Mouse (Mus musculus) intestine, postnatal 0 days (tissue): ENCODE measurements at regions not wholly inside any gene's neighbourhood (a gene's known extent, or its start where the extent isn't known, plus 50 kb on each side); places are given as distances from the start of the nearest gene placed in this dataset.

ENCODE experiments used
- ATAC-seq: fragments of 200-750 bp; cut with Nextera tagmentation; 2 replicates; pipeline ENCODE4 v1.8.0; 2017; ENCODE audit warnings: mild to moderate bottlenecking, moderate TSS enrichment, moderate library complexity
- H3K27ac ChIP-seq: fragments of 300-500 bp; sonication (generic); 2 replicates; pipeline ENCODE4 v1.5.1; 2014; ENCODE audit warnings: mild to moderate bottlenecking, low read depth, low read length, moderate library complexity
- H3K27me3 ChIP-seq: fragments of 300-500 bp; sonication (generic); replicated peaks from 2 replicates; pipeline ENCODE4 v1.6.1; 2014; ENCODE audit warnings: low read length, mixed read lengths; ENCODE audit not compliant: control insufficient read depth, insufficient read depth
- H3K36me3 ChIP-seq: fragments of 300-500 bp; sonication (generic); 2 replicates; pipeline ENCODE4 v1.6.1; 2014; ENCODE audit warnings: mild to moderate bottlenecking, moderate library complexity; ENCODE audit not compliant: control insufficient read depth, insufficient read depth
- H3K4me1 ChIP-seq: fragments of 300-500 bp; sonication (generic); replicated peaks from 2 replicates; pipeline ENCODE4 v1.6.1; 2014; ENCODE audit warnings: antibody characterized with exemption, low read length, mixed read lengths; ENCODE audit not compliant: control insufficient read depth, insufficient read depth
- H3K4me2 ChIP-seq: fragments of 300-500 bp; sonication (generic); replicated peaks from 2 replicates; pipeline ENCODE4 v1.6.1; 2014; ENCODE audit warnings: low read depth, mild to moderate bottlenecking, moderate library complexity
- H3K4me3 ChIP-seq: fragments of 300-500 bp; sonication (generic); 2 replicates; pipeline ENCODE4 v1.5.1; 2014; ENCODE audit warnings: low read depth, low read length
- H3K9ac ChIP-seq: fragments of 300-500 bp; sonication (generic); 2 replicates; pipeline ENCODE4 v1.6.1; 2014; ENCODE audit warnings: mild to moderate bottlenecking, low read depth, low read length
- H3K9me3 ChIP-seq: fragments of 300-500 bp; sonication (generic); 2 replicates; pipeline ENCODE4 v1.6.1; 2016; ENCODE audit warnings: mixed run types; ENCODE audit not compliant: control insufficient read depth
- CTCF ChIP-seq: sonication (generic); IDR thresholded peaks from 2 replicates; pipeline ENCODE4 v1.5.1; 2016; ENCODE audit warnings: low read depth, mild to moderate bottlenecking, control low read depth, antibody characterized with exemption, moderate library complexity
- WGBS: fragments of 180-500 bp; shearing (Covaris S2); extraction: QIAGEN DNeasy Blood & Tissue Kit; methylation state at CpG from one replicate; pipeline ENCODE4 v1.1.7; 2014; 5-methylcytosine and 5-hydroxymethylcytosine counted together

DNA sequence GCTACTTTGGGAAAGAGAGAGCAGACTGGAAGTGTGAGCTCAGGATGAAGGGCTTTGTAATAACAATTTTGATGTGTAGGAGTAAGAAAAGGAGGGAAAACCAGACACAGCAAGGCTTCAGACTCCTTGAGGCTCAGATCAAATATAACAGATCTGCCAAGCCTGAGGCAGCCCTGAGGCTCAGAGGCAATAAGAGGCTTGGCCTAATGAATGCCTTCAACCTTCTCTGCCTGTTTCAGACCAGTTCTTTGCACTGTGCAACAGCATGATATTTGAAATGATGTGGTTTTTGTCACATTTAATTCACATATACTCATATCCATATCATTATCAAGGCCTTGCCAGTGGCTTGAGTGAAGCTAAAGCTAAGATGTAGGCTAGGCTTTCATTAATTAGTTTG lies 425.0 kb downstream of the Nova1 start:
- no peaks in the 10 kb centered on the region for H3K27me3 ChIP-seq
- no peak overlapping the region for H3K9ac ChIP-seq
- ATAC-seq: no peak
- no peaks in the 10 kb centered on the region for H3K9me3 ChIP-seq
- no peaks in the 10 kb centered on the region for H3K4me1 ChIP-seq
- H3K36me3 ChIP-seq: no peaks in the 10 kb centered on the region
- no peak for TF ChIP-seq CTCF
- no peak overlapping the region for H3K4me2 ChIP-seq
- no peak overlapping the region for H3K4me3 ChIP-seq
- H3K27ac ChIP-seq: no peak overlapping the region

DNA sequence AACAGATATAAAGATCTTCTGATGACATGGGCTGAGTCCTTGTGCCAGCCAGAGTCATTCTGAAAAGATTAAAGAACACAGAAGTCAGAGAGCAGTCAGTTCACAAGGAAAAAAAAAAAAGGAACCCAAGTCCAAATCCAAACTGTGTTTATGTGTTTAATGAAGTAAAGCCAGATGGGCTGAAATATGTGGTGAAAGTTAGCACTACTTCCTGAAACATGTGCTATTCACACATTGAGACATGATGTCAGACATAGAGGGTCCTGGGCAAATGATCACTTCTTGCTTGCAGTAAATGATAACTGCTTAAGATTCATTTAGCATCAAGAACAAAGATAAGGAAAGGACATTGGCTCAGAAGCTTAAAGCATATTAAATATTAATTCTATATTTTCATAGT lies 439.8 kb downstream of the Nova1 start:
- no peak overlapping the region for H3K4me3 ChIP-seq
- no peak overlapping the region for H3K9ac ChIP-seq
- ATAC-seq: no peak
- H3K4me1 ChIP-seq: no peaks in the 10 kb centered on the region
- H3K27ac ChIP-seq: no peak overlapping the region
- H3K4me2 ChIP-seq: no peak overlapping the region
- H3K9me3 ChIP-seq: no peaks in the 10 kb centered on the region
- TF ChIP-seq CTCF: no peak
- H3K27me3 ChIP-seq: no peaks in the 10 kb centered on the region
- no peaks in the 10 kb centered on the region for H3K36me3 ChIP-seq

DNA sequence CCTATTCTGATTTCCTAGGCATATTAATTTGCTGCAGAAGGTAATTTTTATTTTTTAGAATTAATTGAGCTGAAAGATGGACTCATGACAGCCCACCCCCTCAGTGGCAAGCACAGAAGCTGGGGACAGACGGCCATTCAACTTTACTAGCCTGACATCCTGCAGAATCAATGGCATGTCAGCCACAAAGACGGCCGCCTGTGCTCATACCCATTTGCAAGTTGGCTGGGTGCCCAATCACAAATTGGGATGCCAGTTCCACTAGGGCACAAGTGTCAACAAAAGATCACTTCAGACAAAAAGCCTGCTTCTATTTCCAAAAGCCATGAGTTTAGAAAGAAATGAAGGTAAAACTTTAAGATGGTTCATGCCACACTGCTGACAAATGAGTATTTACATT lies 447.0 kb downstream of the Nova1 start:
- Histone ChIP-seq H3K9me3 (no peaks in the 10 kb centered on the region), H3K4me1 (no peaks in the 10 kb centered on the region), H3K27me3 (no peaks in the 10 kb centered on the region), H3K4me3 (no peak overlapping the region), H3K4me2 (no peak overlapping the region), H3K9ac (no peak overlapping the region), H3K36me3 (no peaks in the 10 kb centered on the region), H3K27ac (no peak overlapping the region)
- 64% methylated on average over 3 of the region's 3 CpGs for WGBS
- ATAC-seq: no peak
- no peak for TF ChIP-seq CTCF

DNA sequence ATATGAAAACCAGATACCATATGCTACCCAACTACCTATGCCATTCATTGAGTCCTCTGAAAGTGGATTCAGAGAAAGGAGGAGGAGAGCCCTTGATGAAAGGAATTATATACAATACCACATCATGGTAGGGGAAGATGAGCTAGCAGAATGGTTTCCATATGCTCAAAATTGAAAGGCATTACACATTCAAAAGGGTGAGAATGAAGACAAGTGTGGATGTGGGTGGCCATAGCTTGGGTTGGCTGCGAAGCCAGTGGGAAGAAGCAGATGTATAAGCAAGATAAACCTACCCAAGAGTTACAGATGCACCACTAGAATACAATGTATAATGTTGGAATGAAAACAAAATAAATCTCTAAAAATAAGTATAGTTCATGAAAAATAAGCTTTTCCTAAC lies 485.4 kb downstream of the Nova1 start:
- no peak for ATAC-seq
- TF ChIP-seq CTCF: no peak
- 81% methylated on average over 1 of the region's 1 CpGs for WGBS

DNA sequence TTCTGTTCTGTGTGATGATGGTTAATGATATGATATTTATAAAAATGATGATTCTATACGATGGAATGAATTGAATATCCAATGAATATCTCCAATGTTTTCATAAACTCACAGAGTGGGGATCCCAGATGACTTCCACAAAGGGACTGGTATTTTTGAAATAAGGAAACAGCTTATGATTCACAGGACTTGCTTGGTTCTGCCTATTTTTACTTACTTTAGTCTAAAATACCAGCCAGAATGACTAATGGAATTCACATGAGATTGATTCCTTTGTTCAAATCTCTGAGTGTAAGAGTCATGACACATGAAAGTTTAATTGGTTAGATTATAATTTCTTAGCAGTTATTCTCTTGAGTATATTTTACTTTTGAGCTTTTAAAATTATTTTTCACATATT lies 490.9 kb downstream of the Nova1 start:
- no peak overlapping the region for H3K4me3 ChIP-seq
- ATAC-seq: no peak
- no peaks in the 10 kb centered on the region for H3K9me3 ChIP-seq
- no peaks in the 10 kb centered on the region for H3K4me1 ChIP-seq
- no peak for TF ChIP-seq CTCF
- no peak overlapping the region for H3K27ac ChIP-seq
- no peaks in the 10 kb centered on the region for H3K36me3 ChIP-seq
- H3K27me3 ChIP-seq: no peaks in the 10 kb centered on the region
- no peak overlapping the region for H3K4me2 ChIP-seq
- 65% methylated on average over 1 of the region's 1 CpGs for WGBS
- no peak overlapping the region for H3K9ac ChIP-seq

More for the DNA sequence above, 485.4 kb downstream of the Nova1 start:
- Histone ChIP-seq H3K4me2 (no peak overlapping the region), H3K9ac (no peak overlapping the region), H3K4me1 (no peaks in the 10 kb centered on the region), H3K27me3 (no peaks in the 10 kb centered on the region), H3K4me3 (no peak overlapping the region), H3K27ac (no peak overlapping the region), H3K36me3 (no peaks in the 10 kb centered on the region), H3K9me3 (no peaks in the 10 kb centered on the region)

DNA sequence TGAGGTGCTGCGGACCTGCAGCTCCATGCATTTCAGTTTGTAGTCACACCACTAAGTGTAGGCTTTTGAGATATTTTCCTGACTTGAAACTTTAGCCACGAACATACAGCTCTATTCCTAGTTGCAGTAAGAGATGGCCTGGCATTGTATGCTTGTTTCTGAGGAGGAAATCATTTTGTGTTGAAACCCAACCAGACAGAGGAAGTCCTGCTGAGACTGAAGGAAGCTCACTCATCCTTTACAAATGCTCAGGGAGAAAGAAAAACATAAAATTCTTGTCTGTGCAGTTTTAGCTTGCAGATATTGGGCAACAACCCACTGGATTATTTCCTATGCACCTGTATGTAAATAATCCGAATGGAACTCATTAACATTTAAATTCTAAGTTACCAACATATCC lies 495.5 kb downstream of the Nova1 start:
- no peak overlapping the region for H3K9ac ChIP-seq
- H3K9me3 ChIP-seq: no peaks in the 10 kb centered on the region
- no peaks in the 10 kb centered on the region for H3K36me3 ChIP-seq
- no peaks in the 10 kb centered on the region for H3K27me3 ChIP-seq
- H3K4me2 ChIP-seq: no peak overlapping the region
- H3K4me1 ChIP-seq: no peaks in the 10 kb centered on the region
- 68% methylated on average over 3 of the region's 3 CpGs for WGBS
- H3K27ac ChIP-seq: no peak overlapping the region
- TF ChIP-seq CTCF: no peak
- ATAC-seq: no peak
- H3K4me3 ChIP-seq: no peak overlapping the region

DNA sequence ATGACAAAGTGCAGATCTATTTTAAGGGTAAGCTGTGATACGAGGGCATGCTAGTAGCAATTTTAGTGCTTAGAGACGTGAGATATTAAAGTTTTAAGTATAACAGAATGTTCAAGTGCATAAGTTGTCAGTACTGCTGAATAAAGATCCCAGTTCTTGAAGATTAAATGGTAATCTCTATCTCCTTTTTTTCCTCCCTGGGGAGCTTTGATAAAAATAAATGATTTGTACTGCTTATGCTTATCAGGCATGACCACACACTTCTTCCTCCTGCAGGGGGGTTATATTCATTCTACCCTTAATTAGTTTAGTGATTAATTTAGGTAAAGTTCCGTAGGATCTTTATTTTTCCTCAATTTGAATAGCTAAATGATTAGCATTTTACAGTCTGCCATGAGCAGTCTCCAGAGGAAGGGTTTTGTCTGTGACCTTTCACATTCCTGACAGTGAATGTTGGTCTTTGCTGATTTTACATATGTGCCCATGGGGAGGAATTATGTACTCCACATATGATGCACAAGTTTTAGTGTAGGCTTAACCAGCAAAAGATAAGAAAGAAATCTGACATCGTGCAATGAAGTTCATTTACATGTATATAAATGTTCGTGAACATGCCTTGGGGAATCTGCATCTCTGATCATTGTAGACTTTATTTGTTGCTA lies 515.5 kb downstream of the Nova1 start:
- ATAC-seq: no peak
- Histone ChIP-seq H3K4me3 (no peak overlapping the region), H3K27ac (no peak overlapping the region), H3K9ac (no peak overlapping the region), H3K4me1 (no peaks in the 10 kb centered on the region), H3K4me2 (no peak overlapping the region), H3K27me3 (no peaks in the 10 kb centered on the region), H3K9me3 (no peaks in the 10 kb centered on the region), H3K36me3 (no peaks in the 10 kb centered on the region)
- WGBS: 77% methylated on average over 5 of the region's 5 CpGs
- TF ChIP-seq CTCF: no peak
